Mouse (Mus musculus): ENCODE data around the gene Rps6kb1. TPM values are rescaled to one million over a fixed set of nuclear protein-coding genes. Genes with fewer than 3 reads are reported as not detected.

Rps6kb1 gene
- total RNA-seq (2014; rRNA removed) (21.9 and 34.2 TPM in 2 replicates), polyA plus RNA-seq (2015; fragmentation: Nextera tagmentation; extraction: Ambion mirVana) (67.3 and 67.7 TPM in 2 replicates)

- ATAC-seq (peak; percentile 99), DNase-seq (ENCODE audit: low spot score) (peak; percentile 100)
- under 1% methylated on average over 43 of the region's 43 CpGs for WGBS
- Histone ChIP-seq H3K27me3 (ENCODE audit: insufficient read depth, low read length) (no peaks in the 10 kb centered on the region), H3K9ac (replicated peaks; ENCODE audit: low read length) (peak within 1 kb of the TSS; percentile 98), H3K4me3 (ENCODE audit: low read length) (peak within 1 kb of the TSS; percentile 96), H3K4me2 (ENCODE audit: low read depth, low read length) (peak within 1 kb of the TSS; percentile 81), H3K9me3 (ENCODE audit: low read length) (no peaks in the 10 kb centered on the region), H3K4me1 (ENCODE audit: insufficient read depth, low read length) (no peaks in the 10 kb centered on the region), H3K36me3 (ENCODE audit: insufficient read depth, low read length) (no peaks in the 10 kb centered on the region), H3K27ac (peak within 1 kb of the TSS; percentile 87)
- TF ChIP-seq CTCF (IDR thresholded peaks at IDR 0.05; ENCODE audit: low read depth) = no peak
Measured at GRCm38 (mm10) chr11:86544639-86545299, at the start of gene Rps6kb1, which contains the start of gene Tubd1. Rps6kb1 (minus strand) TSS chr11:86544805. Tubd1 (plus strand) TSS chr11:86544991.

GRCm38 (mm10) chr11:86593443-86593842, 48.8 kb upstream of the Rps6kb1 start:
- H3K27ac ChIP-seq = peak overlapping the region; percentile 17; the same call in 1 of the 2 replicates
- 68% methylated on average over 5 of the region's 5 CpGs for WGBS
- DNase-seq (ENCODE audit: low spot score) (no peak), ATAC-seq (no peak)
- no peak overlapping the region for H3K9ac ChIP-seq (replicated peaks; ENCODE audit: low read length)
- no peak overlapping the region for H3K4me2 ChIP-seq (ENCODE audit: low read depth, low read length)
- H3K4me3 ChIP-seq (ENCODE audit: low read length) = no peak overlapping the region
- TF ChIP-seq CTCF (IDR thresholded peaks at IDR 0.05; ENCODE audit: low read depth) = no peak
- no peaks in the 10 kb centered on the region for H3K27me3 ChIP-seq (ENCODE audit: insufficient read depth, low read length)
- H3K4me1 ChIP-seq (ENCODE audit: insufficient read depth, low read length) = no peaks in the 10 kb centered on the region
- no peaks in the 10 kb centered on the region for H3K36me3 ChIP-seq (ENCODE audit: insufficient read depth, low read length)
- H3K9me3 ChIP-seq (ENCODE audit: low read length) = no peaks in the 10 kb centered on the region

- Histone ChIP-seq H3K4me2 (ENCODE audit: low read depth, low read length) (no peak overlapping the region), H3K4me1 (ENCODE audit: insufficient read depth, low read length) (no peaks in the 10 kb centered on the region), H3K9ac (replicated peaks; ENCODE audit: low read length) (no peak overlapping the region), H3K27me3 (ENCODE audit: insufficient read depth, low read length) (no peaks in the 10 kb centered on the region), H3K27ac (peak overlapping the region; percentile 17; the same call in 1 of the 2 replicates), H3K9me3 (ENCODE audit: low read length) (no peaks in the 10 kb centered on the region), H3K36me3 (ENCODE audit: insufficient read depth, low read length) (no peaks in the 10 kb centered on the region), H3K4me3 (ENCODE audit: low read length) (no peak overlapping the region)
- DNase-seq (ENCODE audit: low spot score) (peak; percentile 34), ATAC-seq (no peak)
- TF ChIP-seq CTCF (IDR thresholded peaks at IDR 0.05; ENCODE audit: low read depth) = no peak
- WGBS = 30% methylated on average over 3 of the region's 3 CpGs
Measured at GRCm38 (mm10) chr11:86592993-86593392, 48.4 kb upstream of the Rps6kb1 start.

GRCm38 (mm10) chr11:86591931-86592616, 47.5 kb upstream of the Rps6kb1 start:
- WGBS = 82% methylated on average over 2 of the region's 2 CpGs
- Histone ChIP-seq H3K9ac (replicated peaks; ENCODE audit: low read length) (no peak overlapping the region), H3K9me3 (ENCODE audit: low read length) (no peaks in the 10 kb centered on the region), H3K36me3 (ENCODE audit: insufficient read depth, low read length) (no peaks in the 10 kb centered on the region), H3K27me3 (ENCODE audit: insufficient read depth, low read length) (no peaks in the 10 kb centered on the region), H3K4me2 (ENCODE audit: low read depth, low read length) (no peak overlapping the region), H3K27ac (no peak overlapping the region), H3K4me3 (ENCODE audit: low read length) (no peak overlapping the region), H3K4me1 (ENCODE audit: insufficient read depth, low read length) (no peaks in the 10 kb centered on the region)
- DNase-seq (ENCODE audit: low spot score) (no peak), ATAC-seq (no peak)
- TF ChIP-seq CTCF (IDR thresholded peaks at IDR 0.05; ENCODE audit: low read depth) = no peak

DNA sequence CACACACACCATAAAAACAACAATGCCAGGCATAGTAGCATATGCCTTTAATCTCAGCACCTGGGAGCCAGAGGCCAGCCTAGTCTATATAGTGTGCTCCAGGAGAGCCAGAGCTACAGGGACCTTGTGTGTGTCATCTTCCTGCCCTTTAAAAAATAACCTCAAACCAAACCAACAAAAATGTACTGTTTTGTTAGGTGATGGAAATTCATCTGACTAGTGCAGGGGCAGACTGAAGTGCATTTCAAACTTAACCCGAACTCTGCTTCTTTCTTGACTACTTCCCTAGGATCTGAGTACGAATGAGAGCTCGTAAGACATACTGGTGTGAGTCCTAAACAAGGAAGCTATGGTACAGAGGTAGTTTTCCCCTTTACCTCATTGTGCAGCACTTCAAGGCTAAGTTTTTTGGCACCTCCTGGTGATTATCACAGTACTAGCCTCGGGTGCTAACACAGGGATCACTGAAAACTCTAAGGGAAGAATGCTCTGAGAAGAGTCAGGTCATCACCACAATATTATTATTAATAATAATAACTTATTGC, 46.8 kb upstream of the Rps6kb1 start:
- Histone ChIP-seq H3K4me2 (ENCODE audit: low read depth, low read length) (no peak overlapping the region), H3K4me1 (ENCODE audit: insufficient read depth, low read length) (no peaks in the 10 kb centered on the region), H3K9ac (replicated peaks; ENCODE audit: low read length) (no peak overlapping the region), H3K36me3 (ENCODE audit: insufficient read depth, low read length) (no peaks in the 10 kb centered on the region), H3K9me3 (ENCODE audit: low read length) (no peaks in the 10 kb centered on the region), H3K4me3 (ENCODE audit: low read length) (no peak overlapping the region), H3K27me3 (ENCODE audit: insufficient read depth, low read length) (no peaks in the 10 kb centered on the region), H3K27ac (no peak overlapping the region)
- ATAC-seq (no peak), DNase-seq (ENCODE audit: low spot score) (no peak)
- no peak for TF ChIP-seq CTCF (IDR thresholded peaks at IDR 0.05; ENCODE audit: low read depth)
- WGBS = 82% methylated on average over 4 of the region's 4 CpGs

DNA sequence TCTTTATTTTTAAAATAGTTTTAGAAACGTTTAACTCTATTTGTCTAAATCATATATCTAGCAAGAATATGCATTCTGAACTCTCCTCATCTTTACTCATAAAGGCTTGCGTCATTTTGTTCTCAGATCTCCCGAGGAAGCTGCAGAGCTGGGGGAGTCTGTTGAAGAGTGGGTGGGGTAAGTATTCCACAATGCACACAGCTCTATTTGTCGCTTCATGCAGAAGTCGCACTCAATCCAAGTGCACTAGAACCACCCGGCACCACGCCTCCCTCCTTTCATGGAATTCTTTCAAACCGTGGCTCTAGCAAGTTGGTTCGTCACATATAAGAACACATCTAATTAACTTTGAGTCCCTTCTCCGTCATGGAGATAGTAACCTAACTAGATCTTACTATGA, 46.0 kb upstream of the Rps6kb1 start:
- no peaks in the 10 kb centered on the region for H3K36me3 ChIP-seq (ENCODE audit: insufficient read depth, low read length)
- no peaks in the 10 kb centered on the region for H3K9me3 ChIP-seq (ENCODE audit: low read length)
- no peak overlapping the region for H3K4me3 ChIP-seq (ENCODE audit: low read length)
- H3K27ac ChIP-seq = no peak overlapping the region
- no peak for DNase-seq (ENCODE audit: low spot score)
- no peaks in the 10 kb centered on the region for H3K27me3 ChIP-seq (ENCODE audit: insufficient read depth, low read length)
- WGBS = 93% methylated on average over 10 of the region's 10 CpGs
- H3K4me1 ChIP-seq (ENCODE audit: insufficient read depth, low read length) = no peaks in the 10 kb centered on the region
- H3K4me2 ChIP-seq (ENCODE audit: low read depth, low read length) = no peak overlapping the region
- no peak for TF ChIP-seq CTCF (IDR thresholded peaks at IDR 0.05; ENCODE audit: low read depth)
- no peak overlapping the region for H3K9ac ChIP-seq (replicated peaks; ENCODE audit: low read length)
- ATAC-seq = no peak
